Mouse (Mus musculus) hindbrain, postnatal 0 days (tissue): Measurements from ENCODE around the gene Gm10142. TPM values are rescaled to one million over a fixed set of nuclear protein-coding genes. Genes with fewer than 3 reads are reported as not detected.
"Not testable (repeated sequence)": the region's sequence is repeated elsewhere in the genome, so short reads cannot be mapped to it uniquely, and the experiment has no call there.

Source experiments
- ATAC-seq: fragments of 200-750 bp; cut with Nextera tagmentation; 2 replicates; pipeline ENCODE4 v1.8.0; 2017; ENCODE audit warnings: mild to moderate bottlenecking, moderate TSS enrichment, moderate library complexity
- DNase-seq: peaks from one replicate; pipeline ENCODE4 v3.0.0-alpha.2; 2015; ENCODE audit warnings: low spot score
- H3K27ac ChIP-seq: fragments of 300-500 bp; sonication (generic); 2 replicates; pipeline ENCODE4 v1.5.1; 2014; ENCODE audit warnings: mild to moderate bottlenecking
- H3K27me3 ChIP-seq: fragments of 300-500 bp; sonication (generic); 2 replicates; pipeline ENCODE4 v1.6.1; 2014; ENCODE audit warnings: low read length, mixed read lengths; ENCODE audit not compliant: insufficient read depth
- H3K36me3 ChIP-seq: fragments of 300-500 bp; sonication (generic); 2 replicates; pipeline ENCODE4 v1.6.1; 2014; ENCODE audit warnings: low read length, mixed read lengths; ENCODE audit not compliant: insufficient read depth
- H3K4me1 ChIP-seq: fragments of 300-500 bp; sonication (generic); 2 replicates; pipeline ENCODE4 v1.6.1; 2014; ENCODE audit warnings: antibody characterized with exemption, low read length, mixed read lengths; ENCODE audit not compliant: insufficient read depth
- H3K4me2 ChIP-seq: fragments of 300-500 bp; sonication (generic); 2 replicates; pipeline ENCODE4 v1.6.1; 2014; ENCODE audit warnings: low read depth, mild to moderate bottlenecking, low read length, moderate library complexity, mixed read lengths
- H3K4me3 ChIP-seq: fragments of 300-500 bp; sonication (generic); 2 replicates; pipeline ENCODE4 v1.5.1; 2014; ENCODE audit warnings: low read length
- H3K9ac ChIP-seq: fragments of 300-500 bp; sonication (generic); replicated peaks from 2 replicates; pipeline ENCODE4 v1.6.1; 2014; ENCODE audit warnings: mild to moderate bottlenecking, low read length, moderate library complexity, mixed read lengths
- H3K9me3 ChIP-seq: fragments of 300-500 bp; sonication (generic); 2 replicates; pipeline ENCODE4 v1.6.1; 2016; ENCODE audit warnings: low read length, mixed read lengths
- CTCF ChIP-seq: IDR thresholded peaks from 2 replicates; pipeline ENCODE4 v1.5.1; 2016; ENCODE audit warnings: antibody characterized with exemption, control low read depth, low read depth
- WGBS: fragments of 180-500 bp; shearing (Covaris S2); extraction: QIAGEN DNeasy Blood & Tissue Kit; methylation state at CpG from one replicate; pipeline ENCODE4 v1.1.7; 2014; 5-methylcytosine and 5-hydroxymethylcytosine counted together
- polyA plus RNA-seq: library from polyadenylated mRNA; unstranded; fragments of >200 nt; fragmentation: Nextera tagmentation; extraction: Ambion mirVana; gene quantifications from 2 replicates; pipeline ENCODE4 v1.2.1, GENCODE M21; 2015
- total RNA-seq: library from RNA; depleted of rRNA; stranded (reverse); fragments of >200 nt; gene quantifications from 2 replicates; pipeline ENCODE4 v1.2.3, GENCODE M21; 2014

Gm10142 gene
- total and polyA plus RNA-seq, 2 experiments from 2014 or later = not detected

DNA sequence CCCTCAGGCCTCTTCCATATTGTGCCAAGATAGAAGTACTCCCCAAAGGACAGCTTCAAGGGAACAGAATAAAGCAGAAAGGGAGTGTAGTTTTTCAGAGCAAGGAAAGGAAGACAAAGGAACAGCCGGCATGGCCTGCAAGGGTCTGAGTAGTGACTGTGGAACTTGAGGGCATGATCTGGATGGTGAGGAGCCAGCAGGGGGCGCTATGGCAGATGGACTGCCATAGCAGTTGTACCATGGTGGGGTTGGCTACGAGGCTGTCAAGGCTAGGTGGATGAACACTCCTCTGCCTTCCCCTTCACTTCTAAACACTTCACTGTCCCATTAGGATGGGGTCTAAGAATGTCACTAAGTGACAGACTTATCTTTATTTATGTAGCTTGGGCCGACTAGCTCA lies 13.6 kb downstream of the Gm10142 start:
- H3K4me1 ChIP-seq = no peaks in the 10 kb centered on the region
- H3K27ac ChIP-seq = no peak overlapping the region
- ATAC-seq (no peak), DNase-seq (no peak)
- no peaks in the 10 kb centered on the region for H3K9me3 ChIP-seq
- H3K27me3 ChIP-seq = no peaks in the 10 kb centered on the region
- H3K36me3 ChIP-seq = no peaks in the 10 kb centered on the region
- H3K9ac ChIP-seq = no peak overlapping the region
- 55% methylated on average over 4 of the region's 4 CpGs for whole genome bisulfite sequencing
- no peak overlapping the region for H3K4me3 ChIP-seq
- peak; percentile 34 for TF ChIP-seq CTCF
- no peak overlapping the region for H3K4me2 ChIP-seq

GRCm38 (mm10) chr10:77735928-77736327 lies 20.3 kb downstream of the Gm10142 start:
- ATAC-seq (no peak), DNase-seq (no peak)
- Histone ChIP-seq H3K4me3 (no peak overlapping the region), H3K4me2 (no peak overlapping the region), H3K4me1 (no peaks in the 10 kb centered on the region), H3K27ac (no peak overlapping the region), H3K27me3 (no peaks in the 10 kb centered on the region), H3K36me3 (no peaks in the 10 kb centered on the region), H3K9me3 (no peaks in the 10 kb centered on the region), H3K9ac (no peak overlapping the region)
- WGBS = 95% methylated on average over 1 of the region's 1 CpGs
- no peak for TF ChIP-seq CTCF

- Histone ChIP-seq H3K9me3 (no peaks in the 10 kb centered on the region), H3K4me2 (no peak overlapping the region), H3K4me3 (no peak overlapping the region), H3K27ac (no peak overlapping the region), H3K36me3 (no peaks in the 10 kb centered on the region), H3K4me1 (no peaks in the 10 kb centered on the region), H3K9ac (no peak overlapping the region), H3K27me3 (no peaks in the 10 kb centered on the region)
- TF ChIP-seq CTCF = no peak
- 92% methylated on average over 4 of the region's 4 CpGs for WGBS
- DNase-seq (no peak), ATAC-seq (no peak)
Measured at GRCm38 (mm10) chr10:77738929-77739328, 23.3 kb downstream of the Gm10142 start.

- H3K9me3 ChIP-seq, H3K27me3 ChIP-seq, H3K4me1 ChIP-seq, H3K9ac ChIP-seq, ATAC-seq, H3K4me3 ChIP-seq, DNase-seq, H3K4me2 ChIP-seq, H3K36me3 ChIP-seq, H3K27ac ChIP-seq: not testable (repeated sequence)
- 41% methylated on average over 4 of the region's 5 CpGs for WGBS
Measured at GRCm38 (mm10) chr10:77741924-77742688, 26.5 kb downstream of the Gm10142 start, which contains the start of gene Gm18596. Gene Gm18596 (minus strand): TSS chr10:77742638.

GRCm38 (mm10) chr10:77750686-77751085 lies 35.1 kb downstream of the Gm10142 start:
- not testable (repeated sequence) for H3K36me3 ChIP-seq, H3K9ac ChIP-seq, DNase-seq, H3K4me1 ChIP-seq, ATAC-seq, H3K4me3 ChIP-seq, H3K9me3 ChIP-seq, H3K27me3 ChIP-seq, H3K4me2 ChIP-seq, H3K27ac ChIP-seq
- WGBS = 35% methylated on average over 1 of the region's 1 CpGs

GRCm38 (mm10) chr10:77751254-77751653 lies 35.6 kb downstream of the Gm10142 start, which contains the start of gene Gm9736:
Gene Gm9736 (minus strand): TSS chr10:77751354.
- H3K36me3 ChIP-seq, H3K9ac ChIP-seq, H3K4me1 ChIP-seq, ATAC-seq, DNase-seq, H3K4me3 ChIP-seq, H3K4me2 ChIP-seq, H3K9me3 ChIP-seq, H3K27me3 ChIP-seq, H3K27ac ChIP-seq: not testable (repeated sequence)
- WGBS = 75% methylated on average over 1 of the region's 1 CpGs

DNA sequence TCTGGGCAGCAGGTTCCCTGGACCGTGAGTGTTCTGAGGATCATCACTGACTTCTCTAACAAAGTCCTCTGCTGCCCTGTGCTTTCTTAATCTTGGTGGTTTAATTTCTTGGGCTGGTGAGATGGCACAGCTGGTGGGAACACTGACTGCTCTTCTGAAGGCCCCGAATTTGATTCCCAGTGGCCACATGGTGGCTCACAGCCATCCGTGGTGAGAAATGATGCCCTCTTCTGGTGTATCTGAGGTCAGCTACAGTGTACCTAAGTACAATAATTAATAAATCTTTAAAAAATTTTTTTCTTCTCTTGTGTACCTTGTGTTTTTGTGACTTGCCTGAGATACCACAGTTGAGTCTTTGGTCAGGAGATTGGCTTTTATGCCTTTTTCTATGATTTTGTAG lies 36.7 kb downstream of the Gm10142 start:
- not testable (repeated sequence) for H3K9me3 ChIP-seq, H3K27me3 ChIP-seq, H3K9ac ChIP-seq, H3K4me1 ChIP-seq, ATAC-seq, DNase-seq, H3K4me2 ChIP-seq, H3K27ac ChIP-seq, H3K4me3 ChIP-seq, H3K36me3 ChIP-seq
- WGBS = 60% methylated on average over 3 of the region's 3 CpGs
